10 mouse cellular contexts compared by ENCODE assay signal in genomic region chr14:60513560-60513959, GRCm38 (mm10).
DNase-seq lines count a peak whose midpoint lies in the region; ATAC-seq and TF ChIP-seq lines count a peak whose summit lies in the region.
"Had no signal": no experiment of that assay in that cellular context is flagged by ENCODE, and none has a peak within 500 bp of the region (broad histone marks: within the 10 kb centered on the region; RNA-seq: fewer than 3 reads in every experiment).

No protein-coding gene starts in this region.

- WGBS in forebrain, embryonic 10.5 days, result 33% methylated on average over 8 of the region's 8 CpGs
- 34% methylated on average over 8 of the region's 8 CpGs for WGBS in forebrain, embryonic 11.5 days
- WGBS in midbrain, embryonic 11.5 days, result 28% methylated on average over 8 of the region's 8 CpGs
- 27% methylated on average over 8 of the region's 8 CpGs for WGBS in midbrain, embryonic 15.5 days
- WGBS in lung, embryonic 14.5 days, result 29% methylated on average over 8 of the region's 8 CpGs
- whole genome bisulfite sequencing in stomach, postnatal 0 days, result 22% methylated on average over 8 of the region's 8 CpGs

- H3K9ac ChIP-seq in forebrain, embryonic 11.5 days (ENCODE audit: low read length), result no peak overlapping the region
- H3K9ac ChIP-seq in midbrain, embryonic 11.5 days (ENCODE audit: low read length), result no peak overlapping the region
- no peak overlapping the region for H3K9ac ChIP-seq in midbrain, embryonic 15.5 days
- H3K9ac ChIP-seq in lung, embryonic 14.5 days, result no peak overlapping the region
- H3K9ac ChIP-seq in stomach, postnatal 0 days (ENCODE audit: low read length), result no peak overlapping the region
- H3K9ac ChIP-seq: heart, embryonic 13.5 days had no signal

- no peaks in the 10 kb centered on the region for H3K4me1 ChIP-seq in forebrain, embryonic 10.5 days
- no peaks in the 10 kb centered on the region for H3K4me1 ChIP-seq in forebrain, embryonic 11.5 days (replicated peaks; ENCODE audit: control insufficient read depth, insufficient read depth, low read length)
- H3K4me1 ChIP-seq in midbrain, embryonic 11.5 days (ENCODE audit: control insufficient read depth, insufficient read depth, low read length), result no peaks in the 10 kb centered on the region
- H3K4me1 ChIP-seq in midbrain, embryonic 15.5 days, result 0 out of 2 replicates have a peak, but pooled peaks cover 3% of the 10 kb centered on the region
- no peaks in the 10 kb centered on the region for H3K4me1 ChIP-seq in cortical plate, adult 2 months (ENCODE audit: control insufficient read depth, insufficient read depth, low read length)
- no peaks in the 10 kb centered on the region for H3K4me1 ChIP-seq in lung, embryonic 14.5 days (ENCODE audit: insufficient read depth)
- H3K4me1 ChIP-seq in stomach, postnatal 0 days (replicated peaks; ENCODE audit: control insufficient read depth, insufficient read depth), result no peaks in the 10 kb centered on the region

- TF ChIP-seq CTCF in cortical plate, adult 2 months (IDR thresholded peaks at IDR 0.05; ENCODE audit: extremely low read depth, insufficient read depth, low read length), result peak; percentile 60
- TF ChIP-seq CTCF in lung, embryonic 14.5 days (IDR thresholded peaks at IDR 0.05; ENCODE audit: low read depth), result peak; percentile 75
- peak; percentile 85 for TF ChIP-seq CTCF in stomach, postnatal 0 days (IDR thresholded peaks at IDR 0.05; ENCODE audit: low read depth)

- H3K27me3 ChIP-seq in forebrain, embryonic 10.5 days (ENCODE audit: poor library complexity, severe bottlenecking), result no peaks in the 10 kb centered on the region
- H3K27me3 ChIP-seq in forebrain, embryonic 11.5 days (ENCODE audit: control insufficient read depth, insufficient read depth, low read length), result no peaks in the 10 kb centered on the region
- no peaks in the 10 kb centered on the region for H3K27me3 ChIP-seq in midbrain, embryonic 11.5 days (ENCODE audit: control insufficient read depth, insufficient read depth, low read length)
- no peaks in the 10 kb centered on the region for H3K27me3 ChIP-seq in midbrain, embryonic 15.5 days (replicated peaks)
- no peaks in the 10 kb centered on the region for H3K27me3 ChIP-seq in lung, embryonic 14.5 days (ENCODE audit: insufficient read depth, low read length)
- H3K27me3 ChIP-seq in stomach, postnatal 0 days (ENCODE audit: control insufficient read depth, insufficient read depth, low read length), result no peaks in the 10 kb centered on the region
- H3K27me3 ChIP-seq: heart, embryonic 13.5 days had no signal

- 0 out of 2 replicates have a peak, but pooled peaks cover 3% of the 10 kb centered on the region for H3K36me3 ChIP-seq in forebrain, embryonic 10.5 days (replicated peaks)
- no peaks in the 10 kb centered on the region for H3K36me3 ChIP-seq in forebrain, embryonic 11.5 days (ENCODE audit: control insufficient read depth, insufficient read depth, low read length)
- H3K36me3 ChIP-seq in midbrain, embryonic 11.5 days (ENCODE audit: control insufficient read depth, insufficient read depth, low read length), result no peaks in the 10 kb centered on the region
- H3K36me3 ChIP-seq in midbrain, embryonic 15.5 days (replicated peaks), result no peaks in the 10 kb centered on the region
- H3K36me3 ChIP-seq in lung, embryonic 14.5 days (ENCODE audit: insufficient read depth), result no peaks in the 10 kb centered on the region
- H3K36me3 ChIP-seq in stomach, postnatal 0 days (ENCODE audit: control insufficient read depth, insufficient read depth, low read length), result no peaks in the 10 kb centered on the region
- H3K36me3 ChIP-seq: heart, embryonic 13.5 days had no signal

- TF ChIP-seq POLR2A in cortical plate, adult 2 months (IDR thresholded peaks at IDR 0.05; ENCODE audit: extremely low read depth, insufficient read depth, low read length), result no peak

- no peak overlapping the region for H3K27ac ChIP-seq in forebrain, embryonic 10.5 days
- no peak overlapping the region for H3K27ac ChIP-seq in forebrain, embryonic 11.5 days (ENCODE audit: low read depth, low read length)
- H3K27ac ChIP-seq in midbrain, embryonic 11.5 days (ENCODE audit: low read depth, low read length), result no peak overlapping the region
- H3K27ac ChIP-seq in midbrain, embryonic 15.5 days, result no peak overlapping the region
- no peak overlapping the region for H3K27ac ChIP-seq in cortical plate, adult 2 months (ENCODE audit: insufficient read depth, low read length)
- H3K27ac ChIP-seq in lung, embryonic 14.5 days (ENCODE audit: low read depth), result no peak overlapping the region
- H3K27ac ChIP-seq in stomach, postnatal 0 days (replicated peaks), result no peak overlapping the region
- H3K27ac ChIP-seq: heart, embryonic 13.5 days; macrophage had no signal

- DNase-seq in forebrain, embryonic 10.5 days (ENCODE audit: extremely low spot score, low spot score), result peak; percentile 35
- DNase-seq in forebrain, embryonic 11.5 days (ENCODE audit: low spot score), result no peak
- peak; percentile 97 for DNase-seq in midbrain, embryonic 11.5 days (ENCODE audit: low spot score, missing footprints)
- DNase-seq in lung, embryonic 14.5 days, result peak; percentile 84
- DNase-seq in stomach, postnatal 0 days (ENCODE audit: low spot score), result peak; percentile 56
- DNase-seq in gastrocnemius, postnatal 25 days, result no peak

- H3K9me3 ChIP-seq in forebrain, embryonic 10.5 days, result no peaks in the 10 kb centered on the region
- H3K9me3 ChIP-seq in forebrain, embryonic 11.5 days (ENCODE audit: control insufficient read depth, low read length), result no peaks in the 10 kb centered on the region
- H3K9me3 ChIP-seq in midbrain, embryonic 11.5 days (ENCODE audit: control insufficient read depth, low read length), result no peaks in the 10 kb centered on the region
- no peaks in the 10 kb centered on the region for H3K9me3 ChIP-seq in midbrain, embryonic 15.5 days
- H3K9me3 ChIP-seq in lung, embryonic 14.5 days (ENCODE audit: low read depth, low read length), result no peaks in the 10 kb centered on the region
- no peaks in the 10 kb centered on the region for H3K9me3 ChIP-seq in stomach, postnatal 0 days (ENCODE audit: control insufficient read depth, low read length)
- H3K9me3 ChIP-seq: heart, embryonic 13.5 days had no signal

- no peak for TF ChIP-seq EP300 in stomach, postnatal 0 days (optimal IDR thresholded peaks at IDR 0.05)

- no peak overlapping the region for H3K4me2 ChIP-seq in forebrain, embryonic 11.5 days (ENCODE audit: low read depth, low read length, severe bottlenecking)
- H3K4me2 ChIP-seq in midbrain, embryonic 11.5 days, result no peak overlapping the region
- H3K4me2 ChIP-seq in midbrain, embryonic 15.5 days, result no peak overlapping the region
- no peak overlapping the region for H3K4me2 ChIP-seq in lung, embryonic 14.5 days
- H3K4me2 ChIP-seq in stomach, postnatal 0 days (replicated peaks; ENCODE audit: low read depth), result no peak overlapping the region
- H3K4me2 ChIP-seq: heart, embryonic 13.5 days had no signal

- H3K4me3 ChIP-seq in forebrain, embryonic 10.5 days, result no peak overlapping the region
- no peak overlapping the region for H3K4me3 ChIP-seq in forebrain, embryonic 11.5 days (ENCODE audit: low read depth, low read length)
- H3K4me3 ChIP-seq in midbrain, embryonic 11.5 days (ENCODE audit: low read depth, low read length), result no peak overlapping the region
- H3K4me3 ChIP-seq in midbrain, embryonic 15.5 days, result no peak overlapping the region
- no peak overlapping the region for H3K4me3 ChIP-seq in cortical plate, adult 2 months (ENCODE audit: insufficient read depth, low read length)
- H3K4me3 ChIP-seq in lung, embryonic 14.5 days (ENCODE audit: low read depth, low read length), result no peak overlapping the region
- H3K4me3 ChIP-seq in stomach, postnatal 0 days (ENCODE audit: low read depth, low read length), result no peak overlapping the region
- H3K4me3 ChIP-seq: heart, embryonic 13.5 days had no signal

- no peak for ATAC-seq in forebrain, embryonic 11.5 days (replicated peaks; ENCODE audit: low FRiP score)
- ATAC-seq in midbrain, embryonic 11.5 days (ENCODE audit: low FRiP score), result no peak
- ATAC-seq in midbrain, embryonic 15.5 days (replicated peaks), result no peak
- no peak for ATAC-seq in lung, embryonic 14.5 days (ENCODE audit: insufficient read depth)
- no peak for ATAC-seq in stomach, postnatal 0 days (ENCODE audit: low FRiP score, low TSS enrichment)

Comparison
In these comparisons a context has a peak if more than half of its experiments do, and no peak if none do; other contexts are left out.
1. DNase-seq: peak in forebrain, embryonic 10.5 days (single experiment), midbrain, embryonic 11.5 days (single experiment), lung, embryonic 14.5 days (single experiment) and stomach, postnatal 0 days (single experiment); none in forebrain, embryonic 11.5 days (single experiment) and gastrocnemius, postnatal 25 days (single experiment).
2. Peak in every context shown above with its lines, with median percentiles within 50 percentile points of each other: CTCF ChIP-seq.